Mouse (Mus musculus) limb, embryonic 14.5 days (tissue): ENCODE measurements around the gene Prkcb. TPM values are rescaled to one million over a fixed set of nuclear protein-coding genes. Genes with fewer than 3 reads are reported as not detected.

Source experiments
- ATAC-seq: fragments of 200-750 bp; cut with Nextera tagmentation; 2 replicates; pipeline ENCODE4 v1.8.0; 2017; ENCODE audit warnings: low read depth, moderate number of reproducible peaks, moderate TSS enrichment; ENCODE audit not compliant: low FRiP score
- DNase-seq: peaks from one replicate; pipeline ENCODE4 v3.0.0-alpha.2; 2015; ENCODE audit warnings: low spot score
- H3K27ac ChIP-seq: fragments of 300-500 bp; sonication (generic); replicated peaks from 2 replicates; pipeline ENCODE4 v1.5.1; 2014; ENCODE audit warnings: low read depth, mild to moderate bottlenecking, low read length, moderate library complexity, mixed read lengths
- H3K27me3 ChIP-seq: fragments of 300-500 bp; sonication (generic); 2 replicates; pipeline ENCODE4 v1.6.1; 2014; ENCODE audit warnings: low read length, mixed read lengths; ENCODE audit not compliant: control insufficient read depth, insufficient read depth
- H3K36me3 ChIP-seq: fragments of 300-500 bp; sonication (generic); 2 replicates; pipeline ENCODE4 v1.6.1; 2014; ENCODE audit warnings: mild to moderate bottlenecking, low read length, moderate library complexity, mixed read lengths; ENCODE audit not compliant: control insufficient read depth, insufficient read depth
- H3K4me1 ChIP-seq: fragments of 300-500 bp; sonication (generic); 2 replicates; pipeline ENCODE4 v1.6.1; 2014; ENCODE audit warnings: antibody characterized with exemption, low read length, mixed read lengths; ENCODE audit not compliant: control insufficient read depth, insufficient read depth
- H3K4me2 ChIP-seq: fragments of 300-500 bp; sonication (generic); replicated peaks from 2 replicates; pipeline ENCODE4 v1.6.1; 2014; ENCODE audit warnings: low read depth, mild to moderate bottlenecking, low read length, moderate library complexity; ENCODE audit not compliant: severe bottlenecking
- H3K4me3 ChIP-seq: fragments of 300-500 bp; sonication (generic); replicated peaks from 2 replicates; pipeline ENCODE4 v1.5.1; 2014; ENCODE audit warnings: low read length
- H3K9ac ChIP-seq: fragments of 300-500 bp; sonication (generic); 2 replicates; pipeline ENCODE4 v1.6.1; 2014; ENCODE audit warnings: mild to moderate bottlenecking, low read depth, low read length, moderate library complexity; ENCODE audit not compliant: severe bottlenecking
- H3K9me3 ChIP-seq: fragments of 300-500 bp; sonication (generic); 2 replicates; pipeline ENCODE4 v1.6.1; 2016; ENCODE audit warnings: low read length; ENCODE audit not compliant: control insufficient read depth
- POLR2A ChIP-seq: fragments of 200-500 bp; IDR thresholded peaks from 2 replicates; pipeline ENCODE4 v1.8.0; 2012; ENCODE audit warnings: inconsistent platforms, mild to moderate bottlenecking, moderate library complexity, borderline replicate concordance; ENCODE audit not compliant: insufficient read depth, insufficient read length; ENCODE audit errors: extremely low read depth
- WGBS: fragments of 180-500 bp; shearing (Covaris S2); extraction: QIAGEN DNeasy Blood & Tissue Kit; methylation state at CpG from one replicate; pipeline ENCODE4 v1.1.7; 2014; 5-methylcytosine and 5-hydroxymethylcytosine counted together
- polyA plus RNA-seq, 2 experiments: library from polyadenylated mRNA; depleted of rRNA in 1 of 2; stranded (reverse) in 1 of 2; unstranded in 1 of 2; fragments of >200 nt; fragmentation: Nextera tagmentation in 1 of 2; extraction: Ambion mirVana in 1 of 2; gene quantifications; 2 replicates each; pipeline versions ENCODE4 v1.2.1 to v1.2.3; 2012 to 2014

Prkcb gene
- polyA plus RNA-seq, 2 experiments: 6.2 to 10.3 TPM

- H3K4me3 ChIP-seq: no peak overlapping the region
- no peaks in the 10 kb centered on the region for H3K27me3 ChIP-seq
- no peak overlapping the region for H3K27ac ChIP-seq
- no peak for ATAC-seq
- H3K9me3 ChIP-seq: no peaks in the 10 kb centered on the region
- no peaks in the 10 kb centered on the region for H3K36me3 ChIP-seq
- no peaks in the 10 kb centered on the region; the same call in 1 of the 2 replicates for H3K4me1 ChIP-seq
- WGBS: 86% methylated on average over 5 of the region's 5 CpGs
- no peak overlapping the region for H3K4me2 ChIP-seq
- no peak for DNase-seq
- H3K9ac ChIP-seq: no peak overlapping the region
- TF ChIP-seq POLR2A: no peak
Observed at GRCm38 (mm10) chr7:122605066-122605465, 316.5 kb downstream of the Prkcb start.

GRCm38 (mm10) chr7:122609420-122609819 is 320.9 kb downstream of the Prkcb start:
- H3K4me2 ChIP-seq: no peak overlapping the region
- WGBS: 77% methylated on average over 4 of the region's 4 CpGs
- no peak for DNase-seq
- no peak for ATAC-seq
- H3K27me3 ChIP-seq: no peaks in the 10 kb centered on the region
- no peak overlapping the region for H3K9ac ChIP-seq
- no peaks in the 10 kb centered on the region for H3K4me1 ChIP-seq
- no peak overlapping the region for H3K4me3 ChIP-seq
- TF ChIP-seq POLR2A: no peak
- no peak overlapping the region for H3K27ac ChIP-seq
- no peaks in the 10 kb centered on the region for H3K9me3 ChIP-seq
- no peaks in the 10 kb centered on the region for H3K36me3 ChIP-seq

- H3K9me3 ChIP-seq: no peaks in the 10 kb centered on the region
- no peak overlapping the region for H3K27ac ChIP-seq
- ATAC-seq (no peak), DNase-seq (no peak)
- no peak overlapping the region for H3K9ac ChIP-seq
- TF ChIP-seq POLR2A: no peak
- no peaks in the 10 kb centered on the region for H3K4me1 ChIP-seq
- H3K4me2 ChIP-seq: no peak overlapping the region
- no peaks in the 10 kb centered on the region for H3K27me3 ChIP-seq
- H3K36me3 ChIP-seq: no peaks in the 10 kb centered on the region
- H3K4me3 ChIP-seq: no peak overlapping the region
- 36% methylated on average over 7 of the region's 7 CpGs for WGBS
Observed at GRCm38 (mm10) chr7:122610161-122610560, 321.6 kb downstream of the Prkcb start.

GRCm38 (mm10) chr7:122613876-122614275 is 325.3 kb downstream of the Prkcb start:
- Histone ChIP-seq H3K4me2 (no peak overlapping the region), H3K27me3 (no peaks in the 10 kb centered on the region), H3K36me3 (no peaks in the 10 kb centered on the region), H3K27ac (no peak overlapping the region), H3K9me3 (no peaks in the 10 kb centered on the region), H3K4me1 (no peaks in the 10 kb centered on the region), H3K9ac (no peak overlapping the region), H3K4me3 (no peak overlapping the region)
- DNase-seq: no peak
- ATAC-seq: no peak
- no peak for TF ChIP-seq POLR2A
- WGBS: 85% methylated on average over 4 of the region's 4 CpGs

- 46% methylated on average over 9 of the region's 9 CpGs for WGBS
- no peak for TF ChIP-seq POLR2A
- no peak for ATAC-seq
Observed at GRCm38 (mm10) chr7:122622125-122622774, 333.7 kb downstream of the Prkcb start.

More at GRCm38 (mm10) chr7:122622125-122622774, 333.7 kb downstream of the Prkcb start:
- Histone ChIP-seq H3K27me3 (no peaks in the 10 kb centered on the region), H3K4me2 (no peak overlapping the region), H3K9me3 (no peaks in the 10 kb centered on the region), H3K4me1 (no peaks in the 10 kb centered on the region), H3K27ac (no peak overlapping the region), H3K36me3 (no peaks in the 10 kb centered on the region), H3K9ac (no peak overlapping the region), H3K4me3 (no peak overlapping the region)
- no peak for DNase-seq
